Mouse (Mus musculus): Measurements from ENCODE around the gene Rpl41.

The Rpl41 gene

GRCm38 (mm10) chr10:128548947-128549681, at the start of gene Rpl41:
Gene Rpl41 (minus strand): TSS chr10:128549305.
- peak; percentile 99 for DNase-seq (ENCODE audit: low spot score)

- no peak for DNase-seq (ENCODE audit: low spot score)
Measured at GRCm38 (mm10) chr10:128598476-128598875, 49.4 kb upstream of the Rpl41 start.

GRCm38 (mm10) chr10:128592797-128593196, 43.7 kb upstream of the Rpl41 start:
- no peak for DNase-seq (ENCODE audit: low spot score)

- DNase-seq (ENCODE audit: low spot score) = no peak
Measured at GRCm38 (mm10) chr10:128591436-128591835, 42.3 kb upstream of the Rpl41 start.

- peak; percentile 87 for DNase-seq (ENCODE audit: low spot score)
Measured at GRCm38 (mm10) chr10:128590193-128590690, 41.1 kb upstream of the Rpl41 start.

GRCm38 (mm10) chr10:128589464-128590192, 40.5 kb upstream of the Rpl41 start, which contains the start of gene Erbb3:
Gene Erbb3 (minus strand): TSS chr10:128589652.
- peak; percentile 74 for DNase-seq (ENCODE audit: low spot score)

GRCm38 (mm10) chr10:128588775-128589463, 39.8 kb upstream of the Rpl41 start:
- peak; percentile 23 for DNase-seq (ENCODE audit: low spot score)

- DNase-seq (ENCODE audit: low spot score) = peak; percentile 16
Measured at GRCm38 (mm10) chr10:128588136-128588535, 39.0 kb upstream of the Rpl41 start.

GRCm38 (mm10) chr10:128587697-128588096, 38.6 kb upstream of the Rpl41 start:
- DNase-seq (ENCODE audit: low spot score) = no peak

- DNase-seq (ENCODE audit: low spot score) = no peak
Measured at GRCm38 (mm10) chr10:128587120-128587519, 38.0 kb upstream of the Rpl41 start.

- DNase-seq (ENCODE audit: low spot score) = no peak
Measured at GRCm38 (mm10) chr10:128586546-128586945, 37.4 kb upstream of the Rpl41 start.

- peak; percentile 37 for DNase-seq (ENCODE audit: low spot score)
Measured at GRCm38 (mm10) chr10:128584386-128584785, 35.3 kb upstream of the Rpl41 start.

- DNase-seq (ENCODE audit: low spot score) = peak; percentile 21
Measured at GRCm38 (mm10) chr10:128583644-128584043, 34.5 kb upstream of the Rpl41 start.

GRCm38 (mm10) chr10:128579731-128580130, 30.6 kb upstream of the Rpl41 start:
- DNase-seq (ENCODE audit: low spot score) = no peak

GRCm38 (mm10) chr10:128579298-128579697, 30.2 kb upstream of the Rpl41 start:
- no peak for DNase-seq (ENCODE audit: low spot score)

GRCm38 (mm10) chr10:128578330-128578729, 29.2 kb upstream of the Rpl41 start:
- DNase-seq (ENCODE audit: low spot score) = no peak

GRCm38 (mm10) chr10:128575063-128575462, 26.0 kb upstream of the Rpl41 start:
- peak; percentile 29 for DNase-seq (ENCODE audit: low spot score)

GRCm38 (mm10) chr10:128565788-128566531, 16.9 kb upstream of the Rpl41 start, which contains the start of gene Pa2g4:
Gene Pa2g4 (minus strand): TSS chr10:128565987.
- peak; percentile 99 for DNase-seq (ENCODE audit: low spot score)

GRCm38 (mm10) chr10:128565206-128565787, 16.2 kb upstream of the Rpl41 start:
- DNase-seq (ENCODE audit: low spot score) = peak; percentile 59

GRCm38 (mm10) chr10:128563544-128563943, 14.4 kb upstream of the Rpl41 start:
- no peak for DNase-seq (ENCODE audit: low spot score)

GRCm38 (mm10) chr10:128556963-128557362, 7.9 kb upstream of the Rpl41 start:
- DNase-seq (ENCODE audit: low spot score) = no peak

All from embryo, embryonic 10 days (tissue).